Mouse (Mus musculus): Measurements from ENCODE around the gene Drd4.

DNA sequence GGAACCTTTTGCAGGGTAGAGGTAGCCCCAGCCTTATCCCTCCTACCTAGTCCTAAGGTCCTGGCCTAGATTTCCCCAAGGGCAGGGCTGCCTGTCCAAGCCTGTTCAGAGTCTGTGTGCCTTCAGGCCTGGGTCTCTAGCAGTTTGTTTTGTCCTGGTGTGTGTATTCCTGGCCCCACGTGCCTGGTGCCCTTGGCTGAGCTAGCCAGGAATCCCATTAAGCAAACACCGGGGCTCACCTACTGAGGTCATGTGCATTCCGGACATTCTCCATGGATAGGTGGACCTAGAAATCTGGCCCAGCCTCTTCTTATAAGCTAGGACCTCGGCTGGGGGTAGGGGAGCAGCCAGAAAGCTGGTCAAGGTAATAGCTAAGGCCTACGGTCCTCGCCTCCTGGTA, 48.7 kb downstream of the Drd4 start:
- no peak for TF ChIP-seq CTCF (IDR thresholded peaks at IDR 0.05; ENCODE audit: insufficient read depth, low read depth, low read length)
- no peak for TF ChIP-seq POLR2A (IDR thresholded peaks at IDR 0.05; ENCODE audit: insufficient read depth, low read depth, low read length)
